Mouse (Mus musculus) forebrain, embryonic 16.5 days (tissue): Measurements from ENCODE around the gene Tmigd1. TPM values are rescaled to one million over a fixed set of nuclear protein-coding genes. Genes with fewer than 3 reads are reported as not detected.

Source experiments
- ATAC-seq: fragments of 200-750 bp; cut with Nextera tagmentation; 2 replicates; pipeline ENCODE4 v1.8.0; 2017; ENCODE audit warnings: mild to moderate bottlenecking, moderate library complexity
- H3K27ac ChIP-seq: fragments of 300-500 bp; sonication (generic); 2 replicates; pipeline ENCODE4 v1.5.1; 2014; ENCODE audit warnings: low read length, control low read depth
- H3K27me3 ChIP-seq: fragments of 300-500 bp; sonication (generic); replicated peaks from 2 replicates; pipeline ENCODE4 v1.6.1; 2014; ENCODE audit warnings: low read length; ENCODE audit not compliant: control insufficient read depth, insufficient read depth
- H3K36me3 ChIP-seq: fragments of 300-500 bp; sonication (generic); 2 replicates; pipeline ENCODE4 v1.6.1; 2014; ENCODE audit not compliant: control insufficient read depth, insufficient read depth
- H3K4me1 ChIP-seq: fragments of 300-500 bp; sonication (generic); replicated peaks from 2 replicates; pipeline ENCODE4 v1.6.1; 2014; ENCODE audit warnings: low read length; ENCODE audit not compliant: control insufficient read depth, insufficient read depth
- H3K4me2 ChIP-seq: fragments of 300-500 bp; sonication (generic); 2 replicates; pipeline ENCODE4 v1.6.1; 2014; ENCODE audit warnings: mild to moderate bottlenecking, low read length, control low read depth
- H3K4me3 ChIP-seq: fragments of 300-500 bp; sonication (generic); replicated peaks from 2 replicates; pipeline ENCODE4 v1.5.1; 2014; ENCODE audit warnings: mild to moderate bottlenecking, low read length, control low read depth
- H3K9ac ChIP-seq: fragments of 300-500 bp; sonication (generic); replicated peaks from 2 replicates; pipeline ENCODE4 v1.6.1; 2014; ENCODE audit warnings: low read depth, low read length, control low read depth
- H3K9me3 ChIP-seq: fragments of 300-500 bp; sonication (generic); 2 replicates; pipeline ENCODE4 v1.6.1; 2016; ENCODE audit warnings: low read length; ENCODE audit not compliant: control insufficient read depth
- WGBS: fragments of 180-500 bp; shearing (Covaris S2); extraction: QIAGEN DNeasy Blood & Tissue Kit; methylation state at CpG from one replicate; pipeline ENCODE4 v1.1.7; 2014; 5-methylcytosine and 5-hydroxymethylcytosine counted together
- polyA plus RNA-seq: library from polyadenylated mRNA; unstranded; fragments of >200 nt; fragmentation: Nextera tagmentation; extraction: Ambion mirVana; gene quantifications from 2 replicates; pipeline ENCODE4 v1.2.1, GENCODE M21; 2015

Gene Tmigd1
- polyA plus RNA-seq, 1 experiment from 2014 or later = not detected

DNA sequence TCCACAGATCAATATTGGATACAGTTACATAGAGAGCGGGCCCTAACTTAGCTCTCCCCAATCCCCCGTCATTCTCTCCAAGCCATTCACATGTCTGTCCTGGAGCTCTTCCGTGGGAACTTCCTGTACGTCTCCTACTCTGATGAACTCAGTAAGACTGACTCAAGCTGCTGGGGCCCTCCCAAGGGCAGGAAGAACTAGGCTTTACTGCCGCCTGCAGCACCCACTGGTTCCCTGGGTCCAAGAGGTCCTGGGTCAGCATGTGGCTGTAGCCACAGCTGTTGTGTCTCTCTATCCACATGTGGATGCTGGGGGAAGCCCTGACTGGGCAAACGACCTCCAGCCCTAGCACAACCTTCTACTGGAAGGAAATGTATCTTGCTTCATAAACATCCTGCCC is 27.2 kb upstream of the Tmigd1 start:
- 79% methylated on average over 6 of the region's 6 CpGs for WGBS
- Histone ChIP-seq H3K27ac (no peak overlapping the region), H3K4me3 (no peak overlapping the region), H3K36me3 (no peaks in the 10 kb centered on the region), H3K9ac (no peak overlapping the region), H3K4me2 (no peak overlapping the region), H3K4me1 (no peaks in the 10 kb centered on the region), H3K9me3 (no peaks in the 10 kb centered on the region), H3K27me3 (no peaks in the 10 kb centered on the region)
- ATAC-seq = no peak

DNA sequence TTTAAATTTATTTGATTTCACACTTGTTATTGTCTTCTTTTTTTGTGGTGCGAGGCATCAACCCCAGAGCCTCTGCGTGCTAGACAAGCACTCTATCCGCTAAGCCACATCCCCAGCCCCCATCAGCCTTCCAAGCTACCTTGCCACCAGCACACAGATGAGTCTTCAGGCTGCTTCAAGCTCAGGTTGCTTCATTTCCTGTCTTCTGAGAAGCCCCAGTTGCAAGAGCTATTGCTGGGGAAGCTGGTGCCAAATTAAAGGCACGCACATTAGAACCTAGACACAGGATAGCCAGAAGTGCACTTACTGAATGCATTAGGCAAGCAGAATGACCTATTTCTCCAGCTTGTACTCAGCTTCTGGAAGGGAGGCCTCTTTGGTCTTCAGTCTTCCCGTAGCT is 22.1 kb upstream of the Tmigd1 start:
- Histone ChIP-seq H3K9ac (no peak overlapping the region), H3K4me2 (no peak overlapping the region), H3K27me3 (no peaks in the 10 kb centered on the region), H3K27ac (no peak overlapping the region), H3K4me3 (no peak overlapping the region), H3K36me3 (no peaks in the 10 kb centered on the region), H3K9me3 (no peaks in the 10 kb centered on the region), H3K4me1 (no peaks in the 10 kb centered on the region)
- 90% methylated on average over 5 of the region's 5 CpGs for WGBS
- ATAC-seq = no peak

DNA sequence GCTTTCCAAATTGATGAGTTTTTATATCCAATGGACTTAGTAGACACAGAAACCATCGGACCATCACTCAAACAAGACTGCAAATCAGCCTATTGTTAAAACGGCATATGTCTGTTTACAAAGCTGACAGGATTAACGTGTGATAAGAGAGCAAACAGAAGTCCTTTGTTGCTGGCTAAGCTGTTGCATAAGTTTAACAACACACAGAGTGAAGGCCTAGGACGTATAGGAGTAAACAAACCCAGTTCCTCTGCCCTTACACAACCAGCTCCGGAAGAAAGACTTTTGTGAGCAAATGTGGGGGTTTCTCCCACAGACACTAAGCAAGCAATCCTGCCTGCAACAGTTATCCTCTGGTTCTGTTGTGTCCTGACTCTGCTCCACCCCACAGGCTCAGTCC is 17.5 kb upstream of the Tmigd1 start:
- no peak for ATAC-seq
- WGBS = 35% methylated on average over 5 of the region's 5 CpGs
- H3K27me3 ChIP-seq = no peaks in the 10 kb centered on the region

DNA sequence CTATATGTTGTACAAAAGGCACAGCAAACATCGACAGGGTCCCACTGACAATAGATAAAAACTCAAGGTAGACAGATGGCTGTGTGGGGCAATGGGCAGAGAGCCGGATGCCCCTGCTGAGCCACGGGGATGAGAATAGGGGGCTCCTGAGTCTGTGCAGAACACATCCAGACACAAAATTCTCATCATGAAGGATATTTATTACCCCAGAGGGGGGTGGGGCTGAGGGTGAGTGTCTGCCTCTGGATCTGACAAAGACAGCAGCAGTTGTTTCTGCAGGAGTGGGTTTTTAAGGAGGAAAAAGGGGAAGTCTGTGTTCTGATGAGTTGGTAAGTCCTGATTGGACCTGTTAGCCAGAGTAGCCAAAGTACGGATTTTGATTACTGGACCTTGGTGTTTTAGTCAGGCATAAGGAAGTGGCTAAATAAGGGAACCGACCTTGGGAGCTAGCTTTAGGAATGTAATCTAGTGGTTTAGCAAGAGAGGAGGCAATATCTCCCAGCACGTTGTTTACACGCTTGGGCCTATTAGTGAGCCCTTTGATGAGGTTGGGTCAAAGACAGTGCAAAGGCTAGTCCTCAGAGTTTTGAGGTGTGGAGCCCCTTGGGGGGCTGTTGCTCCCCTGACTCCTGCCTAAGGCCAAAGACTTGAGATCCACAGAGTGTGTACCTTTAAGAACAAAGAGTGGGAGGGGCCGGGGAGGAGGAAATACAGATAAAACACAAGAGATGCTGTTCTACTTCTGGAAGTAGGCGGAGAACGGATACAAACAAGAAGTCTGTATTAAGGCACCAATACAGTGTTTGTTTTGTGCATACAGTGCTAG is 12.4 kb upstream of the Tmigd1 start:
- WGBS = 72% methylated on average over 10 of the region's 10 CpGs
- no peak overlapping the region for H3K4me3 ChIP-seq
- no peak for ATAC-seq
- H3K4me1 ChIP-seq = no peaks in the 10 kb centered on the region
- no peak overlapping the region for H3K27ac ChIP-seq
- no peak overlapping the region for H3K9ac ChIP-seq
- H3K4me2 ChIP-seq = no peak overlapping the region
- no peaks in the 10 kb centered on the region for H3K36me3 ChIP-seq
- no peaks in the 10 kb centered on the region for H3K27me3 ChIP-seq
- no peaks in the 10 kb centered on the region for H3K9me3 ChIP-seq

More for the DNA sequence above, 17.5 kb upstream of the Tmigd1 start:
- Histone ChIP-seq H3K9ac (no peak overlapping the region), H3K4me1 (no peaks in the 10 kb centered on the region), H3K4me2 (no peak overlapping the region), H3K27ac (no peak overlapping the region), H3K4me3 (no peak overlapping the region), H3K9me3 (no peaks in the 10 kb centered on the region), H3K36me3 (no peaks in the 10 kb centered on the region)

DNA sequence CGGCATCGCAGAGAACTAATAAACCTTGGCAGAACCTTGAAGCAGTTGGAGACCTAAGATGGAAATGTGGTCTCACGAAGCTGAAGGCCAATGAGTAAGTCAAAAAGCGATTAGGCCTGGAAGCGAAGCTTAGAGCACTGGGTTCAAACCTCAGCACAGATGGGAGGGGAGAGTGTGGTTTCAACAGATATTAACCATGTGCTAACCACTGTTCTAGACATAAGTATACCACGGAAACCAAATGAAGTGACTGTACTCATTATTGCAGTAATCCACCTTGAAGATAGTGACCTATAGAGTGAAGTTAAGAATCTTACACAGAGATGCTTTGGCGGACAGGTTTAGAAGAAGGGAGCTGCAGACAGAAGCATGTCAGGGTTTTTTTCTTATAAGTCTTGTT is 10.8 kb upstream of the Tmigd1 start:
- no peak overlapping the region for H3K27ac ChIP-seq
- no peaks in the 10 kb centered on the region for H3K9me3 ChIP-seq
- no peaks in the 10 kb centered on the region for H3K36me3 ChIP-seq
- WGBS = 90% methylated on average over 7 of the region's 7 CpGs
- no peak for ATAC-seq
- H3K27me3 ChIP-seq = no peaks in the 10 kb centered on the region
- no peak overlapping the region for H3K9ac ChIP-seq
- H3K4me1 ChIP-seq = no peaks in the 10 kb centered on the region
- H3K4me3 ChIP-seq = no peak overlapping the region
- no peak overlapping the region for H3K4me2 ChIP-seq

DNA sequence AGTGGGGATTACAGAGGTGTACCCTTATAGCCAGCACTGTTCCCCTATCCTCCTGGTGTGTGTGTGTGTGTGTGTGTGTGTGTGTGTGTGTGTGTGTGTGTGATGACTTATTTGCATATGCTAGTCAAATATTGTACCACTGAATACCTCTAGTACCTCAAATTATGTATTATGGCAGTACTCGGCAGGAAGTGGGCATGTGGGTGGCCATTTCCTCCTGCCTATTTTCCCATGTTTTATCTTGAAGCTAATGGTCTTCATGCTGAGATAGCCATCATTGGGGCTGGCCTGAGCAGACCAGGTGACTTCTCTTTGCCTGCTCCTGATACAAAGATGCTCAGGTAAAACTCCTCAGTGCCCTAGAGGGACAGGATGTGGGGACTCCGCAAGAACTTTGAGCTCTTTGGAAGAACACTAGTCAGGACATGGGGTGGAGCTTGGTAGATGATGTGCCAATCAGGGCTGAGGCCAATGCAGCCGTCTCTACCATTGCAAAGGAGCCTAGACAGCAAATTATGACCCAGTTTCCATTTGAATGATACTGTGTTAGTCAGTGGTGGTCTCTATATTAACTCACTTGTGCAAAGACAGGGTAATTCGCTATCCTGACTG is 10.1 kb upstream of the Tmigd1 start:
- 79% methylated on average over 4 of the region's 4 CpGs for WGBS
- ATAC-seq = no peak
- Histone ChIP-seq H3K4me1 (no peaks in the 10 kb centered on the region), H3K36me3 (no peaks in the 10 kb centered on the region), H3K4me2 (no peak overlapping the region), H3K4me3 (no peak overlapping the region), H3K27me3 (no peaks in the 10 kb centered on the region), H3K9ac (no peak overlapping the region), H3K9me3 (no peaks in the 10 kb centered on the region), H3K27ac (no peak overlapping the region)

DNA sequence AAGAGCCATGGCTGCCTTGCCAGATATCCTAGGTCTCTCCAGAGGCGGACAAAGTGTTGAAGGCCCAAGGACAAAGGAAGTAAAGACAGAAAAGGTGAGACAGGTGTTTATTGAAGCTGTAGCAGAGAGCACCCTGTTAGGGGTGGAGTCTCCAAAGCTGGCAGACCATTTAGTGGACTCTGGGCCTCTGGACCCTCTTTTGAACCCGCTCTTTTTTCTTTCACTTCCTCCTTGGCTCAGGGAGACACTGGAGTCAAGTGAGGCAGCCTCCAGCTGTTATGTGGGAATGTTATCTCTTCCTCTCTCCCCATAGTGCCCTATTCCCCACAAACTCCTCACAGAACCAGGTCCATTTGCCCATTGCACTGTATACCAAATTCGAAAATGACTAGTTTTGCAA is 9.0 kb upstream of the Tmigd1 start:
- Histone ChIP-seq H3K4me3 (no peak overlapping the region), H3K27ac (no peak overlapping the region), H3K4me2 (no peak overlapping the region), H3K27me3 (no peaks in the 10 kb centered on the region), H3K9me3 (no peaks in the 10 kb centered on the region), H3K9ac (no peak overlapping the region), H3K4me1 (no peaks in the 10 kb centered on the region), H3K36me3 (no peaks in the 10 kb centered on the region)
- no peak for ATAC-seq
- WGBS = 83% methylated on average over 3 of the region's 3 CpGs

DNA sequence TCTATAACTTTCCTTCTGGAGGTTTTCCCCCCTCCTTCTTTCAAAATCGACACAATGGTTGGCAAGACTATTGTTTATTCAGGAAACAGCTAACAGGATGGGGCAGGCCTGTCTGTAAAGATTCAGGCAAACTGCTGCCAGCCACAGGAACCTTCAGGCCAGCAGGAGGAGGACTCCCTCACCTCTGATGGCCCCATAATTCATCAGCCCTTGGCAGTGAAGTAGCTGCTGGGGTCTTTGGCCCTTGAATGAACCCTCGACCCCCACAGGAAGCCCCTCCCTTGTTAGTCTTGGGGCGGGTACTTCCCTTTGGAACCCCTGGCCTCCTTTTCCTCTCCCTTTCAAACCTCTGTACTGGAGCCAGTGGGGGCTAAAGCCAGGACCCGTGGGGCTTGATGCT is 8.4 kb upstream of the Tmigd1 start:
- Histone ChIP-seq H3K9ac (no peak overlapping the region), H3K4me3 (no peak overlapping the region)
- WGBS = 40% methylated on average over 4 of the region's 4 CpGs

DNA sequence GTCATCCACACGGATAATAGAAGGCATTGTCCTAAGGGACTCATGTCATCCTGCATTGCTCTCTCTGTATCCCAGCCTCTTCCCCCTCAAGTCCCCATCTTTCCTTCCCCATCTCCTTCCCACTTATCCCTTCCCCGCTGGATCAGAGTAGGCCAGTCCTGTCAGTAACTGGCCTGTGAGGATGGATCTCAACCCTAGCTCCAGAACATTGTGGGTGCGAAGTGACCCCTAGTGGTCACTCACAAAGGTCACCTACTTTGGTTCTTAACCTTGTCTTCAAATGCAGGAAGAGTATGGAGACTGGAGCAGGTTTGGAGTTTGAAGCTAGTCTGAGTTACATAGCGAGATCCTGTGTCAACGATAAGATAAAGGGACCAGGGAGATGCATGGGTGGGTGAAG is 7.7 kb upstream of the Tmigd1 start:
- Histone ChIP-seq H3K36me3 (no peaks in the 10 kb centered on the region), H3K27me3 (no peaks in the 10 kb centered on the region), H3K4me2 (no peak overlapping the region), H3K4me3 (no peak overlapping the region), H3K9me3 (no peaks in the 10 kb centered on the region), H3K27ac (no peak overlapping the region), H3K4me1 (no peaks in the 10 kb centered on the region), H3K9ac (no peak overlapping the region)
- WGBS = 42% methylated on average over 5 of the region's 5 CpGs
- ATAC-seq = no peak

More for the DNA sequence above, 8.4 kb upstream of the Tmigd1 start:
- no peak overlapping the region for H3K4me2 ChIP-seq
- H3K36me3 ChIP-seq = no peaks in the 10 kb centered on the region
- H3K27ac ChIP-seq = no peak overlapping the region
- H3K27me3 ChIP-seq = no peaks in the 10 kb centered on the region
- no peak for ATAC-seq
- H3K4me1 ChIP-seq = no peaks in the 10 kb centered on the region
- no peaks in the 10 kb centered on the region for H3K9me3 ChIP-seq
